Mouse (Mus musculus) embryonic fibroblast, embryonic 13.5 days (primary cell): ENCODE data around the gene Dpp6.

Source experiments
- CTCF ChIP-seq: IDR thresholded peaks from 2 replicates; pipeline ENCODE4 v1.5.1; 2011; ENCODE audit warnings: mild to moderate bottlenecking, control low read depth, low read length, moderate library complexity, borderline replicate concordance; ENCODE audit not compliant: insufficient read depth
- POLR2A ChIP-seq: IDR thresholded peaks from 2 replicates; pipeline ENCODE4 v1.6.1; 2011; ENCODE audit warnings: low read depth, mild to moderate bottlenecking, control low read depth, low read length, moderate library complexity

GRCm38 (mm10) chr5:27518716-27519115 lies 701.7 kb downstream of the Dpp6 start:
- TF ChIP-seq CTCF = no peak
- no peak for TF ChIP-seq POLR2A
